Mouse (Mus musculus) testis, adult 2 months (tissue): ENCODE results near the gene Rnf150.

Source experiments
- CTCF ChIP-seq: fragments of 200-500 bp; IDR thresholded peaks from 2 replicates; pipeline ENCODE4 v1.5.1; 2012; ENCODE audit warnings: low read depth, mild to moderate bottlenecking, inconsistent platforms, low read length, moderate library complexity; ENCODE audit not compliant: control insufficient read depth, insufficient read depth, insufficient replicate concordance
- POLR2A ChIP-seq: fragments of 200-500 bp; IDR thresholded peaks from 2 replicates; pipeline ENCODE4 v1.6.1; 2012; ENCODE audit warnings: low read depth, mild to moderate bottlenecking, inconsistent platforms, low read length, moderate library complexity; ENCODE audit not compliant: control insufficient read depth

DNA sequence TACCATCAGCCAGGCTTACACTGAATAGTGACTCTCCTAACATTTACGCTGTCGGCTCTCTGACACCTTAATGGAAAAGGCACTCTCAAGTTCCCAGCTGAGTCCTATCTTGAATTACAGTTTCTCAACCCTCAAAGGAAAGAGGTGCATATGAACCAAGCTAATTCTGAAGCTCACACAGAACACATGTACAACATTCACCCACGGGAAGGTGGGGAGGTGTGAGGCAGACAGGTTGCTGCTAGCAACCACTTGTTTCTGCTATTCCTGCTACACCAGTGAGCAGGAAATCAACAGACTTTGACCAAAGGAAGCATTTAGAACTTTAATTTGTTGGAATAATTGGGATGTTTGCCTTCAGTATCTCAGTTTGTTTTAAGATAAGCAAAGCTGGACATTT is 96.3 kb downstream of the Rnf150 start:
- TF ChIP-seq POLR2A (no peak), CTCF (no peak)
